Mouse (Mus musculus): Measurements from ENCODE around the gene Dhcr7. TPM values are rescaled to one million over a fixed set of nuclear protein-coding genes. Genes with fewer than 3 reads are reported as not detected.

The Dhcr7 gene
- 27.8 TPM for polyA plus RNA-seq (2012; fragmentation: generic; extraction: Trizol)
- long read RNA-seq, experiment 1, partial matches to known transcripts: 10 of 14 reads
- long read RNA-seq, experiment 1, other reads (novel, unspliced or antisense): 4 of 14 reads
- long read RNA-seq, experiment 2, partial matches to known transcripts: 63 of 71 reads
- long read RNA-seq, experiment 2, other reads (novel, unspliced or antisense): 5 of 71 reads

DNA sequence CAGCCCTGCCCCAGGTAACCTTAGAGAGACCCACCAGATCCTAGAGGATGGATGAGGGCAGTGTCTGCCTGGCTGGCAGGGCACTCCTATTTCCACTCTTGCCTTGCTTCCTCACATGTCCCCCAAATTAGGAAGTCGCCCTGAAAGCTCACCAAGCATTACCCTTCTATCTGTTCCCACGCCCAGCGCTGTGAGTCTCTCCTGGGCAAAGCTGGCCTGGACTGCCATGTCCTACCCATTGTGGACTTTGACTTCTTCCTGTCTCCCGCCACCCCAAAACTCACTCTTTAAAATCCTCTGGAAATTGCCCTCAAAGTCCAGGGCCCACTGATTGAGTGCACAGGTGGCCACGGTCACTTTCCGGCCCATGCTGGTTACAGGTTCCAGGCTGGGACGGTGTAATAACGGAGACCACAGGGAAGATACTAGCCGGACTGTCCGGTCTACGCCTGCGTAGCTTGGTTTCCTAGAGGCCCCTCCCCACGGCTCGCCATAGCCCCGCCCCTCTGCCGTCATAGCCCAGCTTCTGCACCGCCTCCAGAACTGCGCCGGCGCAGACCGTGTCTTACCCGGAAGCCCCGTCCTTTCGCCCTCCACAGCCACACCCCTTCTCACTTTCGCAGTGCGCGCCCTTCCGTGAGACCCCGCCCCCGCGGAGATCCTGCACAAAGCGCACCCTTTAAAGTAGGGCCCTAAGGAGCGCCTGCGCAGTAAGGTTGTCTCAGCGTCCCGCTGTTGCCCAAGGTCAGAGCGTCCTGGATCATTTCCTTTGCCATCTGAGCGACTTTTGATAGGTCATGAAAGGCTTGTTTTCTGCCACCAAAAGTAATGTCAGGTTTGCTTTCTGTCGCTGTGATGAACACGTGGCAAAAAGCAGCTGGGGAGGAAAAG lies at the start of gene Dhcr7, which contains the start of gene Nadsyn1:
Gene Dhcr7, plus strand, starts transcription at position 771 of the 891 bp plus-strand sequence.
Gene Nadsyn1, minus strand, starts transcription at position 475 of the 891 bp plus-strand sequence.
- Histone ChIP-seq H3K79me2 (ENCODE audit: control insufficient read depth, insufficient read depth) (peaks cover 20% of the 10 kb centered on the region), H3K4me3 (ENCODE audit: insufficient read depth, poor library complexity, severe bottlenecking) (peak within 1 kb of the TSS; percentile 43), H3K79me3 (ENCODE audit: low read depth) (peaks cover 3% of the 10 kb centered on the region), H3K36me3 (ENCODE audit: control insufficient read depth, insufficient read depth) (peaks cover 9% of the 10 kb centered on the region), H3ac (ENCODE audit: control insufficient read depth, insufficient read length, low read depth) (peak within 1 kb of the TSS; percentile 50), H3K27me3 (ENCODE audit: control insufficient read depth, insufficient read depth, insufficient read length) (no peaks in the 10 kb centered on the region)
- TF ChIP-seq USF1 (IDR thresholded peaks at IDR 0.05; ENCODE audit: low read depth) (no peak), MAX (IDR thresholded peaks at IDR 0.05) (peak; percentile 9), CTCF (IDR thresholded peaks at IDR 0.05; ENCODE audit: control insufficient read depth, insufficient read depth, insufficient read length) (no peak), MYOD1 (IDR thresholded peaks at IDR 0.05; ENCODE audit: control insufficient read depth, insufficient read length, low read depth) (no peak)

DNA sequence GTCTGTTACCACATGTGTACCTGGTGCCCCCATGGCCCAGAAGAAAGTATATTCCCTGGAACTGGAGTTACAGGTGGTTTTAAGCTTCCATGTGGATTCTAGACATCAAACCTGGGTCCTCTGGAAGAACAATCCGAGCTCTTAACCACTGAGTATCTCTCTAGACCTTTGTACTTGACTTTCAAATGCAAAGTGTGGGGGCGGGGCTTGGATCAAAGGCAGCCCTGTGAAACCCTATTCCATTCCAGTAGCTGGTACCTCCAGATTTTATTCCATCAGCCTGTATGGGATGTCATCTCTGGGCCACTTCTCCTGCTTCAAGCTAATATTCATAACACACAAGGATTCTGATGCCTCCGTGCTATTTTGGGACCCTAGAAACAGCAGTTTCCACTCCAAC lies 46.8 kb upstream of the Dhcr7 start:
- Histone ChIP-seq H3ac (ENCODE audit: control insufficient read depth, insufficient read length, low read depth) (no peak overlapping the region), H3K79me3 (ENCODE audit: low read depth) (no peaks in the 10 kb centered on the region), H3K36me3 (ENCODE audit: control insufficient read depth, insufficient read depth) (no peaks in the 10 kb centered on the region), H3K79me2 (ENCODE audit: control insufficient read depth, insufficient read depth) (no peaks in the 10 kb centered on the region), H3K27me3 (ENCODE audit: control insufficient read depth, insufficient read depth, insufficient read length) (no peaks in the 10 kb centered on the region), H3K4me3 (ENCODE audit: insufficient read depth, poor library complexity, severe bottlenecking) (no peak overlapping the region)
- TF ChIP-seq CEBPB (IDR thresholded peaks at IDR 0.05; ENCODE audit: low read depth): no peak
- TF ChIP-seq USF1 (IDR thresholded peaks at IDR 0.05; ENCODE audit: low read depth): no peak
- TF ChIP-seq MAX (IDR thresholded peaks at IDR 0.05): no peak

DNA sequence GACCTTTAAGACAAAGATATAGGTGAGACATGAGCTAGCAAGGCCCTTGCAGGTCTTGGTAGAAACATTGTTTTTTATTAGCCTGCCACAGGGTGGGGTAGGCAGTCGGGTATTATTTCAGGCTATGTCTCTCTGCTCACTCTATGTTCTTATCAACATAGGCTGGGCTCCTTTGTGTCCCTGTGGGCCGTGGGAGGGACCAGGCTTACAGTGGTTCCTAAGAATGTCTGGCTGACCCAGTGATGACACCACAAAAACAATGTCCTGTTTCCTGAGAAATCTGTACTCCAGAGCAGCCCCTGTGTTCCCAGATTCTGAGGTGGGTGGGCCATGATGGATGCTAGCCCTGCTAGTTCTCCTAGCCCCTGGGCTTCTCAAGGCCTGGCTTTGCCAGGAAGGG lies 45.6 kb upstream of the Dhcr7 start:
- Histone ChIP-seq H3K36me3 (ENCODE audit: control insufficient read depth, insufficient read depth) (no peaks in the 10 kb centered on the region), H3ac (ENCODE audit: control insufficient read depth, insufficient read length, low read depth) (no peak overlapping the region), H3K27me3 (ENCODE audit: control insufficient read depth, insufficient read depth, insufficient read length) (no peaks in the 10 kb centered on the region), H3K79me2 (ENCODE audit: control insufficient read depth, insufficient read depth) (no peaks in the 10 kb centered on the region), H3K79me3 (ENCODE audit: low read depth) (no peaks in the 10 kb centered on the region), H3K4me3 (ENCODE audit: insufficient read depth, poor library complexity, severe bottlenecking) (no peak overlapping the region)
- TF ChIP-seq FOSL1 (IDR thresholded peaks at IDR 0.05; ENCODE audit: insufficient read depth, low read length, poor library complexity, severe bottlenecking) (no peak), CTCF (IDR thresholded peaks at IDR 0.05; ENCODE audit: control insufficient read depth, insufficient read depth, insufficient read length) (no peak), USF1 (IDR thresholded peaks at IDR 0.05; ENCODE audit: low read depth) (no peak), MYOG (IDR thresholded peaks at IDR 0.05; ENCODE audit: control insufficient read depth, extremely low read depth, insufficient read length) (no peak), MAX (IDR thresholded peaks at IDR 0.05) (no peak), CEBPB (IDR thresholded peaks at IDR 0.05; ENCODE audit: low read depth) (no peak), MYOD1 (IDR thresholded peaks at IDR 0.05; ENCODE audit: control insufficient read depth, insufficient read length, low read depth) (no peak)

DNA sequence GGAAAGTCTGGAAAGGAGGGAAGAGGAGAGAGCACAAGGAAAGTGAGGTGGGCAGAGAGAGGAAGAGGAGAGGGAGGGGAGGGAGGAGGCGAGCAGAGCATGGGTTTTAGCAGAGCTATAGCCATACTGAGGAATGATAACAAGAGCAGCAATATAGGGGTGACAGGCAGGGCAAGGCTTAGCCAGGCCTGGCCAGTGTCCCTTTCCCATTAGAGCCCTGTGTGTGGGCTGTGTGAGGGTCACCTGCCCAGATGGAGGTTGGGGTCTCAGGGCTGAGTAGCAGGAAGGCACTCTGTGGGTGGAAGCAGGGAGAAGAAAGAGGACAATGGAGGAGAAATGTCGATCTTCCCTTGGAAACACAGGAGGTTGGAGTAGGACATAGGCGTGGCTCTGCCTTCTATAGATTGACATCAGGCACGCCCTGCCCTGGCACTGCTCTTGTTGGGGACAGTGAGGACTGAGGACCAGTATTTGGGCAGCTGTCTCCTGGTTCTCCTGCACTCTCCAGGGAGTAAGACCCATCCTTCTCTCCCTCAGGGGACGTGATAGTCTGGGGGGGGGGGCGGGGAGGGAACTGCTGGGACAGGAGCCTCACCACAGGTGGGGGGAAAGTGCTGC lies 39.5 kb upstream of the Dhcr7 start:
- H3ac ChIP-seq (ENCODE audit: control insufficient read depth, insufficient read length, low read depth): peak overlapping the region; percentile 62
- no peaks in the 10 kb centered on the region for H3K79me2 ChIP-seq (ENCODE audit: control insufficient read depth, insufficient read depth)
- no peak overlapping the region for H3K4me3 ChIP-seq (ENCODE audit: insufficient read depth, poor library complexity, severe bottlenecking)
- H3K27me3 ChIP-seq (ENCODE audit: control insufficient read depth, insufficient read depth, insufficient read length): no peaks in the 10 kb centered on the region
- H3K79me3 ChIP-seq (ENCODE audit: low read depth): no peaks in the 10 kb centered on the region
- no peaks in the 10 kb centered on the region for H3K36me3 ChIP-seq (ENCODE audit: control insufficient read depth, insufficient read depth)
- TF ChIP-seq MYOD1 (IDR thresholded peaks at IDR 0.05; ENCODE audit: control insufficient read depth, insufficient read length, low read depth) (no peak), FOSL1 (IDR thresholded peaks at IDR 0.05; ENCODE audit: insufficient read depth, low read length, poor library complexity, severe bottlenecking) (no peak), MYOG (IDR thresholded peaks at IDR 0.05; ENCODE audit: control insufficient read depth, extremely low read depth, insufficient read length) (no peak), CTCF (IDR thresholded peaks at IDR 0.05; ENCODE audit: control insufficient read depth, insufficient read depth, insufficient read length) (no peak), MAX (IDR thresholded peaks at IDR 0.05) (no peak), USF1 (IDR thresholded peaks at IDR 0.05; ENCODE audit: low read depth) (no peak), CEBPB (IDR thresholded peaks at IDR 0.05; ENCODE audit: low read depth) (no peak)

DNA sequence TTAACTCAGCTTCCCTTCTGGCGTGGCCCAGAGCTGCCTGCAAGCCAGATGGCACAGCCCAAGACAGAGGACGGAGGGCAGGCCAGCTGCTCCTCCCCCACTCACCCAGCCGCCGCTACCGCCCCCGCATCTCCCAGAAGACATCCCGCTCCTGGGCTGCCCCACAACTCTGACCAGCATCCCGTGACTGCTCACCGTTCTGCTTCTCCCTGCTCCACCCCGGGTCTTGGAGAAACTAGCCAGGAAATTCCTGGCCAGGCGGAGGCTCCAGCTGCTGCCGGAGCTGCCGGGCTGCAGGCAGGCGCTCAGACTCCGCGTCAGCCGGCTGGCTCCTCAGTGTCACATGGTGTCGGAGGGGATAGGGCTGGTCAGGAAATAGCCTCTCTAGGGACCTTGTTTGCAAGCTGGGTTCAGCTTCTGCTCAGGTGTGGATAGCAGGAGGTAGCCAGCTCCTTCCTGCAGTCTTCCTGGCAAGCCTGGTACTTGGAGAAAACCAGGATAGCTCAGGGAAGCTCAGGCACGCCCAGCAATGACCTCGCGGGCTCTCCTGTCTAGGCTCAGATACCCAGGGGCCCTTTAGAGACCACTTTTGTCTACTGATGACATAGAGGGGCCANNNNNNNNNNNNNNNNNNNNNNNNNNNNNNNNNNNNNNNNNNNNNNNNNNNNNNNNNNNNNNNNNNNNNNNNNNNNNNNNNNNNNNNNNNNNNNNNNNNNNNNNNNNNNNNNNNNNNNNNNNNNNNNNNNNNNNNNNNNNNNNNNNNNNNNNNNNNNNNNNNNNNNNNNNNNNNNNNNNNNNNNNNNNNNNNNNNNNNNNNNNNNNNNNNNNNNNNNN lies 38.7 kb upstream of the Dhcr7 start, which contains the start of gene Mrgpre:
Gene Mrgpre, minus strand, starts transcription at position 505 of the 834 bp plus-strand sequence.
- Histone ChIP-seq H3K79me2 (ENCODE audit: control insufficient read depth, insufficient read depth) (no peaks in the 10 kb centered on the region), H3K79me3 (ENCODE audit: low read depth) (no peaks in the 10 kb centered on the region), H3K36me3 (ENCODE audit: control insufficient read depth, insufficient read depth) (no peaks in the 10 kb centered on the region), H3K4me3 (ENCODE audit: insufficient read depth, poor library complexity, severe bottlenecking) (peak within 1 kb of the TSS; percentile 15), H3K27me3 (ENCODE audit: control insufficient read depth, insufficient read depth, insufficient read length) (no peaks in the 10 kb centered on the region), H3ac (ENCODE audit: control insufficient read depth, insufficient read length, low read depth) (peak within 1 kb of the TSS; percentile 62)
- TF ChIP-seq USF1 (IDR thresholded peaks at IDR 0.05; ENCODE audit: low read depth): peak; percentile 79
- peak; percentile 43 for TF ChIP-seq MAX (IDR thresholded peaks at IDR 0.05)
- no peak for TF ChIP-seq MYOG (IDR thresholded peaks at IDR 0.05; ENCODE audit: control insufficient read depth, extremely low read depth, insufficient read length)
- no peak for TF ChIP-seq CTCF (IDR thresholded peaks at IDR 0.05; ENCODE audit: control insufficient read depth, insufficient read depth, insufficient read length)
- no peak for TF ChIP-seq FOSL1 (IDR thresholded peaks at IDR 0.05; ENCODE audit: insufficient read depth, low read length, poor library complexity, severe bottlenecking)
- no peak for TF ChIP-seq MYOD1 (IDR thresholded peaks at IDR 0.05; ENCODE audit: control insufficient read depth, insufficient read length, low read depth)
- TF ChIP-seq CEBPB (IDR thresholded peaks at IDR 0.05; ENCODE audit: low read depth): no peak

Measured in C2C12 (cell line).